Mouse (Mus musculus): ENCODE data around the gene Cdk10.

- TF ChIP-seq POLR2A (IDR thresholded peaks at IDR 0.05; ENCODE audit: borderline replicate concordance, control insufficient read depth, low read depth, low read length) (no peak), CTCF (IDR thresholded peaks at IDR 0.05; ENCODE audit: control insufficient read depth, insufficient read depth, low read length) (no peak)
These were observed 7.9 kb downstream of the Cdk10 start for GRCm38 (mm10) chr8:123232553-123232952.
